Mouse (Mus musculus) limb, embryonic 14.5 days (tissue): ENCODE measurements around the gene Map3k5. TPM values are rescaled to one million over a fixed set of nuclear protein-coding genes. Genes with fewer than 3 reads are reported as not detected.

Experiments used
- ATAC-seq: fragments of 200-750 bp; cut with Nextera tagmentation; 2 replicates; pipeline ENCODE4 v1.8.0; 2017; ENCODE audit warnings: low read depth, moderate number of reproducible peaks, moderate TSS enrichment; ENCODE audit not compliant: low FRiP score
- DNase-seq: peaks from one replicate; pipeline ENCODE4 v3.0.0-alpha.2; 2015; ENCODE audit warnings: low spot score
- H3K27ac ChIP-seq: fragments of 300-500 bp; sonication (generic); replicated peaks from 2 replicates; pipeline ENCODE4 v1.5.1; 2014; ENCODE audit warnings: low read depth, mild to moderate bottlenecking, low read length, moderate library complexity, mixed read lengths
- H3K27me3 ChIP-seq: fragments of 300-500 bp; sonication (generic); 2 replicates; pipeline ENCODE4 v1.6.1; 2014; ENCODE audit warnings: low read length, mixed read lengths; ENCODE audit not compliant: control insufficient read depth, insufficient read depth
- H3K36me3 ChIP-seq: fragments of 300-500 bp; sonication (generic); 2 replicates; pipeline ENCODE4 v1.6.1; 2014; ENCODE audit warnings: mild to moderate bottlenecking, low read length, moderate library complexity, mixed read lengths; ENCODE audit not compliant: control insufficient read depth, insufficient read depth
- H3K4me1 ChIP-seq: fragments of 300-500 bp; sonication (generic); 2 replicates; pipeline ENCODE4 v1.6.1; 2014; ENCODE audit warnings: antibody characterized with exemption, low read length, mixed read lengths; ENCODE audit not compliant: control insufficient read depth, insufficient read depth
- H3K4me2 ChIP-seq: fragments of 300-500 bp; sonication (generic); replicated peaks from 2 replicates; pipeline ENCODE4 v1.6.1; 2014; ENCODE audit warnings: low read depth, mild to moderate bottlenecking, low read length, moderate library complexity; ENCODE audit not compliant: severe bottlenecking
- H3K4me3 ChIP-seq: fragments of 300-500 bp; sonication (generic); replicated peaks from 2 replicates; pipeline ENCODE4 v1.5.1; 2014; ENCODE audit warnings: low read length
- H3K9ac ChIP-seq: fragments of 300-500 bp; sonication (generic); 2 replicates; pipeline ENCODE4 v1.6.1; 2014; ENCODE audit warnings: mild to moderate bottlenecking, low read depth, low read length, moderate library complexity; ENCODE audit not compliant: severe bottlenecking
- H3K9me3 ChIP-seq: fragments of 300-500 bp; sonication (generic); 2 replicates; pipeline ENCODE4 v1.6.1; 2016; ENCODE audit warnings: low read length; ENCODE audit not compliant: control insufficient read depth
- POLR2A ChIP-seq: fragments of 200-500 bp; IDR thresholded peaks from 2 replicates; pipeline ENCODE4 v1.8.0; 2012; ENCODE audit warnings: inconsistent platforms, mild to moderate bottlenecking, moderate library complexity, borderline replicate concordance; ENCODE audit not compliant: insufficient read depth, insufficient read length; ENCODE audit errors: extremely low read depth
- WGBS: fragments of 180-500 bp; shearing (Covaris S2); extraction: QIAGEN DNeasy Blood & Tissue Kit; methylation state at CpG from one replicate; pipeline ENCODE4 v1.1.7; 2014; 5-methylcytosine and 5-hydroxymethylcytosine counted together
- polyA plus RNA-seq, 2 experiments: library from polyadenylated mRNA; depleted of rRNA in 1 of 2; stranded (reverse) in 1 of 2; unstranded in 1 of 2; fragments of >200 nt; fragmentation: Nextera tagmentation in 1 of 2; extraction: Ambion mirVana in 1 of 2; gene quantifications; 2 replicates each; pipeline versions ENCODE4 v1.2.1 to v1.2.3; 2012 to 2014

Gene Map3k5
- polyA plus RNA-seq, 2 experiments = 2.0 to 3.5 TPM

- Histone ChIP-seq H3K27me3 (no peaks in the 10 kb centered on the region), H3K4me3 (no peak overlapping the region), H3K36me3 (no peaks in the 10 kb centered on the region), H3K27ac (no peak overlapping the region), H3K4me1 (no peaks in the 10 kb centered on the region; the same call in 1 of the 2 replicates), H3K4me2 (no peak overlapping the region; the same call in 1 of the 2 replicates), H3K9me3 (no peaks in the 10 kb centered on the region), H3K9ac (no peak overlapping the region)
- DNase-seq (no peak), ATAC-seq (no peak)
- WGBS = 76% methylated on average over 2 of the region's 2 CpGs
- no peak for TF ChIP-seq POLR2A
Observed at GRCm38 (mm10) chr10:19908076-19908475, 26.2 kb upstream of the Map3k5 start.

DNA sequence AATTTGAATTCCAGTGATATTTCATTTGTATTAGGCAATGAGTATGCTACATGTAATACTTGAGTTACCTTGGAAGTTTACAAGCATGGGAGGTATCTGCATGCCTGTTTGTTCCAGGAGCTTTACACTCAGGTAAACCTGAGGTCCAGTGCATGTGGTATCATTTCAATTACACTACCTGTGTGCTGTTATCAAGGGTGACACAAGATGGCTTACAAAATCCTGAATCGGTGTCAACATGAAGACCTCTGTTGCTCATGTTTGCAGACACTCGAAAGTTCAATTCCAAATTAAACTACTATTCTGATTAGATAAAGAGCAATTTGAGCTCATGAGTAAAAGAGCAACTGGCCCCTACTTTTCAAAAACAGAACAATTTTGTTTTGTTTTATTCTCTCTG lies 23.8 kb upstream of the Map3k5 start:
- 91% methylated on average over 2 of the region's 2 CpGs for WGBS
- Histone ChIP-seq H3K36me3 (no peaks in the 10 kb centered on the region), H3K4me2 (no peak overlapping the region), H3K27ac (no peak overlapping the region), H3K27me3 (no peaks in the 10 kb centered on the region), H3K4me3 (no peak overlapping the region), H3K4me1 (no peaks in the 10 kb centered on the region), H3K9me3 (no peaks in the 10 kb centered on the region), H3K9ac (no peak overlapping the region)
- no peak for TF ChIP-seq POLR2A
- no peak for DNase-seq
- ATAC-seq = no peak

GRCm38 (mm10) chr10:19911583-19911982 lies 22.7 kb upstream of the Map3k5 start:
- no peak overlapping the region for H3K9ac ChIP-seq
- no peak for ATAC-seq

GRCm38 (mm10) chr10:19913806-19914205 lies 20.5 kb upstream of the Map3k5 start:
- Histone ChIP-seq H3K27ac (no peak overlapping the region), H3K4me3 (no peak overlapping the region), H3K4me1 (no peaks in the 10 kb centered on the region), H3K9me3 (no peaks in the 10 kb centered on the region), H3K27me3 (no peaks in the 10 kb centered on the region), H3K4me2 (no peak overlapping the region), H3K9ac (no peak overlapping the region), H3K36me3 (no peaks in the 10 kb centered on the region)
- DNase-seq = no peak
- 82% methylated on average over 4 of the region's 4 CpGs for WGBS
- TF ChIP-seq POLR2A = no peak
- no peak for ATAC-seq

More at GRCm38 (mm10) chr10:19911583-19911982, 22.7 kb upstream of the Map3k5 start:
- Histone ChIP-seq H3K27ac (no peak overlapping the region), H3K9me3 (no peaks in the 10 kb centered on the region), H3K4me2 (no peak overlapping the region), H3K4me1 (no peaks in the 10 kb centered on the region), H3K27me3 (no peaks in the 10 kb centered on the region), H3K4me3 (no peak overlapping the region), H3K36me3 (no peaks in the 10 kb centered on the region)
- peak; percentile 40 for DNase-seq
- TF ChIP-seq POLR2A = no peak
- 17% methylated on average over 1 of the region's 1 CpGs for WGBS

DNA sequence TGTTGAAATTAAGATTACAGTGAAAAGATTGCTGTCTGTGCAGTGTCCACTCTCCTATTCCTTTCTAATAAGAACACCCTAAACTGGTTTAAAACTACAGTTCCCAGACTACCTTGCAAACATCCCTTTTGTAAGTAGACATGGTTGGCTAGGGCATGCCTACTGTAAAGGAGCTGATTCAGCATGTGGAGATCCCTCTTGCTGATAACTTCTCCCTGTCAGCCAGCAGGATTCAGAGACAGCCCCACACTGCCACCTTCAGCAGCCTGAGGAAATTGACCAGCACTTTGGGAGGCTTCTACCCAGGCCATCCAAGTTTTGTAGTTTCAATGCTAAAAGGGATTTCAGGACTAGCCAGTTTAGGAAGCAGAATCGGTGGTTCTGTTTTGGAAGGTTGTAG lies 19.0 kb upstream of the Map3k5 start:
- ATAC-seq (no peak), DNase-seq (peak; percentile 49)
- 46% methylated on average over 1 of the region's 1 CpGs for WGBS
- no peak for TF ChIP-seq POLR2A
- no peaks in the 10 kb centered on the region for H3K27me3 ChIP-seq
- no peak overlapping the region for H3K9ac ChIP-seq
- no peaks in the 10 kb centered on the region for H3K36me3 ChIP-seq
- no peaks in the 10 kb centered on the region for H3K9me3 ChIP-seq
- no peak overlapping the region for H3K4me3 ChIP-seq
- H3K4me1 ChIP-seq = no peaks in the 10 kb centered on the region
- no peak overlapping the region for H3K27ac ChIP-seq
- H3K4me2 ChIP-seq = no peak overlapping the region

DNA sequence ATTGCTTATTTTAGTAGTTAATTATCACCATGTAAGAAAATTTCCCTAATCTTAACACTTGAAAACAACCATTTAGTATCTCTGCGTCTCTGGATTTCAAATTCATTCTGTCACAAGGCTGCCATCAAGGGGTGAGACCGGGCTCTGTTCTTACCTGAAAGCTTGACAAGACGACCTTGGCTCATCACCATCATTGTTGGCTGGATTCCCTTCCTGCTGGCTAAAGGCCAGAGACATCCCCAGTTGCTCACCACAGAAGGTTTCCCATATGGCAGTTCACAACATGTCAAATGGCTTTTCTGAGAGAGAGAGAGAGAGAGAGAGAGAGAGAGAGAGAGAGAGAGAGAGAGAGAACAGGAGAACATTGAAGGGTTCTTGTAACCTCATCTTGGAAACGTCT lies 11.9 kb upstream of the Map3k5 start:
- Histone ChIP-seq H3K4me3 (no peak overlapping the region), H3K27ac (no peak overlapping the region), H3K36me3 (no peaks in the 10 kb centered on the region), H3K4me2 (no peak overlapping the region), H3K4me1 (no peaks in the 10 kb centered on the region), H3K9me3 (no peaks in the 10 kb centered on the region), H3K27me3 (no peaks in the 10 kb centered on the region), H3K9ac (no peak overlapping the region)
- ATAC-seq (no peak), DNase-seq (no peak)
- TF ChIP-seq POLR2A = no peak
- 59% methylated on average over 4 of the region's 4 CpGs for WGBS
